Mouse (Mus musculus): ENCODE measurements at regions not wholly inside any gene's neighbourhood (a gene's known extent, or its start where the extent isn't known, plus 50 kb on each side); places are given as distances from the start of the nearest gene placed in this dataset.

DNA sequence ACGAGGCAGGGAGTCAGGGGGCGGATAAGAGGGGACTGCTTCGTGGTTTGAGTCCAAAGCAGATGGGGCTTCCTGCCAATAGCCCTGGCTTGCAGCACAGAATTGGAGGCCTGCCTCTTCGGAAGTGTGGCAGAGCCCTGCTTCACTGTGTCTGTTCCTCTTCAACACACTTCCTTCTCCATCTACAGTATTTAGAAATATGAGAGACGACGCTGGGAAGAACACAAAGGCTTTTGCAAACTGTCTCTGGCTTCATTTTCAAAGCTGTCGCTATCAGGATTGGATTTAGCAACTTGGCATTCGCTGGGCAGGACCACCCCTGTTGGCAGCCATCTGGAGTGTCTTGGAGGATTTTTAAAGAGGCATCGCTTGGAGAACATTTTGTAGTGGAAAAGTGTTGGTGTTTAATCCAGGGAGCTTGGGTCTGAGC is 95.3 kb upstream of the Gm6657 start:
- DNase-seq (ENCODE audit: low spot score), result peak; percentile 19

DNA sequence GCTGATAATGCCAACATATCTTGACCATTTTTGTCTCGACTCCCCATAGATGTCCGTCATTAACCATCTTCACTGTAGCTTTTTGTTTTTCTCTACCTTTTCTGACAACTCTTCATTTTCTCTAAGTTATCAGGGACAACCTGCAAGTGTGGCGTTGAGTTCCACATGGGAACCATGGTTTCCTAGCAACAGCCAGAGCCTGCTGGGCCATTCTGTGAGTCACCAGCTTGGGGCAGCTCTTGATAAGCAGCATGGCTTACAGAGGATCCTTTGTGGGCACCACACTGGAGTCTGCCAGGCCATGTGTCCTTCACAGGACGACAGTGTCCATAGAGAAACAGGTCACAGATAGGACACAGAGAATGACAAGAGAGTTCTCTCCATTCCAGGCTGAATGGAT is 94.3 kb upstream of the Gm6657 start:
- no peak for DNase-seq (ENCODE audit: low spot score)

DNA sequence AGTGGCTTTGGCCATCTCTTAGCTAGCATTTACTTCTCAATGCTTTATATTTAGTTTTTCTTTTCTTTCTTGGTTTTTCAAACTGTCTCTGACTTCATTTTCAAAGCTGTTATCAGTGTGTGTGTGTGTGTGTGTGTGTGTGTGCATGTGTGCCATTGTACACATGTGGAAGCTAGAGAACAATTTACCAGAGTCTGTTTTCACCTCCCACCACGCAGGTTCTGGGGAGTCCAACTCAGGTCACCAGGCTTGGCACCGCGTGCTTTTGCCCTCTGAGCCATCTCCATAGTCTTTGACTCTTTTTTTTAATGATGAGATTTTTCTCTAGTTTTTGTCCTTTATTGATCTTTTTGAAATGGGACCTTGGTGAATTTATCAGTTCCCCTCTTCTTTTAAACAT is 93.3 kb upstream of the Gm6657 start:
- DNase-seq (ENCODE audit: low spot score), result no peak

DNA sequence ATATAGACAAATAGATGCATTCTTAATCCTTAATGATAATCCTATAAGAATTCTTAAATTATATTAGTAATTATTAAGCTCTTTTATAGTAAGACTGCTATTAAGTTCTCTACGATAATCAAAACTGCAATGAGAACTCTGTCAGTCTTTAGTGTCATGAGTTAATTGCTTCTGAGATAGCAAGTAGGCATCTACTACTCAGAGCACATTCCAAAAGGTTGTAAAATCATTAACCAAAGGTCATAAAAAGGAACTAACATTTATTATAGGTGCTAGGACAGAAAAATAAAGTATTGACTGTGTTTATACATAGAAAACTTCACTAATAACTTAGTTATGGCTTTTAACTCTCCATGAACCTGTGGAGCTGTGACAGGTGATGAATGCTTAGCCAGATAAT is 84.1 kb upstream of the Gm6657 start:
- no peak for DNase-seq (ENCODE audit: low spot score)

DNA sequence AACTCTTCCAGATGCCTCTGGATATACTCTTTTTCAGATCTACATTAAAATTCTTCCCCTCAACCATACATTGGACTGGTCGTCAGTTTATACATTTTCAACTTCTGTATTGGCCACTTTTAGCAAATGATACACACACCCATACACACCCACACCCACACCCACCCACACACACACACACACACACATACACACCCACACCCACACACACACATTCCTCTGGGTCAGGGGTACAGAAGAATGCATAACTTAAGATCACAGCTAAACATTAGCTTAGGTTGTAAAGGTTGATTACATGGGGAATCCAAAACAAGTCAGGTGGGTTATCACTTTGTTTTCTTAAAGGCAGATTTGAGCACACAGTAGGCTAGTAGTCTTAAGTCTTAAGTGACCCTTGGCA is 75.9 kb upstream of the Gm6657 start:
- DNase-seq (ENCODE audit: low spot score), result no peak

GRCm38 (mm10) chr12:78119246-78119645 is 74.8 kb upstream of the Gm6657 start:
- DNase-seq (ENCODE audit: low spot score), result no peak

DNA sequence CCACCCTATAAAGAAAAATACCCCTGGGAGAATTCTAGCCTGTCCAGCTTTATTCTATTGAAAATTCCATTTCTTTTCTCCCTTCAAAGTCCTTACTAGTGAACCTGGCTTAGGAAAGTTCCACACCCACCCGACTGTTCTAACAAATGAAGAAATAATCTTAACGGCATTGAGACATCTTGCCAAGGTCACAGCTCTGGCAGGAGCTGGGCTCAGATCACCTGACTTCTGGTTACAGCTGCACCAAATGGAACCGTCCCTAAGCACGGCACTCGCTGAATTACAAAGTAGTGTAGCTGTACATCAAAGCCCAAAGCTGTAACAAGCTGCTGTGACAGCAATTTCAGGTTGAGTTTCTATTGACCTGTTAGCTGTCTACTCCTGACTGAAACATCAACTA is 74.2 kb upstream of the Gm6657 start:
- peak; percentile 8 for DNase-seq (ENCODE audit: low spot score)

- DNase-seq (ENCODE audit: low spot score), result no peak
These were observed 64.8 kb upstream of the Gm6657 start for GRCm38 (mm10) chr12:78129130-78129845.

GRCm38 (mm10) chr12:78132016-78132797 is 61.8 kb upstream of the Gm6657 start:
- DNase-seq (ENCODE audit: low spot score), result no peak

GRCm38 (mm10) chr12:78133341-78133740 is 60.7 kb upstream of the Gm6657 start:
- DNase-seq (ENCODE audit: low spot score), result no peak

GRCm38 (mm10) chr12:78133984-78134383 is 60.1 kb upstream of the Gm6657 start:
- DNase-seq (ENCODE audit: low spot score), result no peak

DNA sequence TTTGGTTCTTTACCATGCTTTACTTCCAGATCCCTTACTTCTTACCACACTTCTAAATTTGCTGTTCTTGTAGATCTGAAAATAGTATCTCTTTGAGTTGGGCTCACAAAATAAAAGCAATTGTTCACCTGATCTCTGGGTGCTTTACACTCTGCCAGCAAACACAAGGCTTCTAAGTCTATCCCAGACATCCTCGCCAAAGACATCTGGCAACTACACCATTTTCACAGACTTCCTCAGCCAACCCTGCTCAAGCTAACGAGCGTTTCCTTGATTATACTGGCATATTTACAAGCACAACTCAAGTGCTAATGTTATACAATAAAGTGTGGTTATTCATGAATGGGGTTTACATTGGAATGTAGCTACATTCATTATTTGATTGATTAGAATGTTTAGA is 56.8 kb upstream of the Gm6657 start:
- no peak for DNase-seq (ENCODE audit: low spot score)

DNA sequence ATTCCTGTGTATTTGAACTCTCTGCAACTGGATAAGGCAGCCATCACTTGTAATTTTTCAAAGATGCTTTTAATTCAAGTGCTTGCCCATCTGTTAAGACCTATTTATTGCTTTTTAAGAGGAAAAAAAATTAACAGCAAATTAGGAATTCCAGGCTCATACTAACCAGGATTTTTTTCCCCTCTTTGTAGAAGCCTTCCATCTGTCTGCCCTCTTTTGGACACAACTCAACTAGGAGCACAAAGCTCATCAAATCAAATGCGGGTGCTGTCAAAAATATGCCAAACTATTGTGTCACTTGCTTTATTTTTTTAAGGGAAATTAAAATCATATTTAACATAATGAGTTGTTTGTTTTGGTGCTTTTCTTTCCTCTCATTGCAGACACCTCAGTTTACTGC is 55.6 kb upstream of the Gm6657 start:
- no peak for DNase-seq (ENCODE audit: low spot score)
